Mouse (Mus musculus) lung, adult 2 months (tissue): Measurements from ENCODE around the gene Mrpl36. TPM values are rescaled to one million over a fixed set of nuclear protein-coding genes. Genes with fewer than 3 reads are reported as not detected.
A peak's percentile ranks its signal among the peaks of the same experiment; 100 is the strongest.

ENCODE experiments used
- DNase-seq: peaks from one replicate; pipeline ENCODE4 v3.0.0; 2022
- H3K4me1 ChIP-seq: fragments of 200-500 bp; 2 replicates; pipeline ENCODE4 v1.6.1; 2011; ENCODE audit warnings: low read length; ENCODE audit not compliant: control insufficient read depth, insufficient read depth
- H3K4me3 ChIP-seq: fragments of 200-500 bp; replicated peaks from 2 replicates; pipeline ENCODE3; 2011; ENCODE audit warnings: low read depth, mild to moderate bottlenecking, control low read depth, low read length; ENCODE audit errors: extremely low read depth
- CTCF ChIP-seq: fragments of 200-500 bp; IDR thresholded peaks from 2 replicates; pipeline ENCODE4 v1.5.1; 2011; ENCODE audit warnings: mild to moderate bottlenecking, low read length, control low read depth; ENCODE audit not compliant: insufficient read depth
- POLR2A ChIP-seq: fragments of 200-500 bp; IDR thresholded peaks from 2 replicates; pipeline ENCODE4 v1.6.1; 2011; ENCODE audit warnings: low read depth, mild to moderate bottlenecking, control low read depth, low read length, borderline replicate concordance; ENCODE audit errors: extremely low read depth
- WGBS: fragments of 180-500 bp; shearing (Covaris S2); methylation state at CpG from one replicate; pipeline ENCODE4 v1.1.7; 2018; 5-methylcytosine and 5-hydroxymethylcytosine counted together
- polyA plus RNA-seq: library from polyadenylated mRNA; depleted of rRNA; stranded (reverse); fragments of >200 nt; gene quantifications from 2 replicates; pipeline ENCODE4 v1.2.3, GENCODE M21; 2012; rRNA removed

The Mrpl36 gene
- polyA plus RNA-seq, result 79.2 and 81.6 TPM in 2 replicates

DNA sequence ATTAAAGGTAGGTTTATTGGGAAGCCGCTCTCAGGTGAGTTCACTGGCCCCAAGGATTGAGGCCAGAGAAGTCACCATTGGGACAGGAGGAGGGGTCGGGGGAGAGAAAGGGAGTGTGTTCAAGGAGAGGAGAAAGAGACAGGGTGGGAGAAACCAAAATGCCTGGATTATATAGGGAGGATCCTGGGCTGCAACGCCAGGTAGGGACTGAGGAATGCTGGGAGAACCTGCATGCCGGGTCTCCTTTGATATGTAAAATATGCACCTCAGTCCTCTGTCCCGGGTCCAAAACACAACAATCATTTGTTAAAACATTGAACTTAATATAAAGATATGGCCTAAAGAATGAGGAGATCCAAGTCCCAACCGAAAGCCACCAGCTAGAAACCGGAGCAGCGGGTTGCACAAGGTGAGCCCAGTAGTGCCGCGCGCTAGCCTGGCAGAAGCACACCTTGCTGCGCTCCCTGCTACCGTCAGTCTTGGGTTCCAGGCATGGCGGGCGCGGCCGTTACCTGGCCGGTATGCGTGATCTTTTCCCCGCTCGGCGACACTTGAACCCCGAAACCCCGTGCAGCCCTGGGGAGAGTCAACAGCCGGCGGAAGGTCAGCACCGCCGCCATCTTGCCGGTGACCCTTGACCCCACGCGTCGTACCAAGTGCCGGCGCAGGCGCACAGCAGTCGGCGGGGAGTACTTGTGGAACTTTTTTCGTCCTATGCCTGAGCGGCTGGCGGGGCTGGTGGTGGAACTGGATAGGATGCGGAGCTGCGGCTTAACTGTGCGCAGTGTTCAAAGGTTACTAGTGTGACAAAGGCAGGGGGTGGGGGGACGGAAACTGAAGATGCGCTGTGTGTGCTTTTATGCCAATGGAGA, at the start of gene Mrpl36, which contains the start of gene Ndufs6:
Gene Mrpl36 (plus strand): TSS at position 687 of the 872 bp plus-strand sequence.
Gene Ndufs6 (minus strand): TSS at position 716 of the 872 bp plus-strand sequence.
- Histone ChIP-seq H3K4me3 (peak within 1 kb of the TSS; percentile 65), H3K4me1 (peaks cover 12% of the 10 kb centered on the region)
- TF ChIP-seq POLR2A (peak; percentile 79; the same call in 1 of the 2 replicates), CTCF (no peak)
- 1% methylated on average over 45 of the region's 45 CpGs for WGBS
- peak; percentile 93 for DNase-seq

DNA sequence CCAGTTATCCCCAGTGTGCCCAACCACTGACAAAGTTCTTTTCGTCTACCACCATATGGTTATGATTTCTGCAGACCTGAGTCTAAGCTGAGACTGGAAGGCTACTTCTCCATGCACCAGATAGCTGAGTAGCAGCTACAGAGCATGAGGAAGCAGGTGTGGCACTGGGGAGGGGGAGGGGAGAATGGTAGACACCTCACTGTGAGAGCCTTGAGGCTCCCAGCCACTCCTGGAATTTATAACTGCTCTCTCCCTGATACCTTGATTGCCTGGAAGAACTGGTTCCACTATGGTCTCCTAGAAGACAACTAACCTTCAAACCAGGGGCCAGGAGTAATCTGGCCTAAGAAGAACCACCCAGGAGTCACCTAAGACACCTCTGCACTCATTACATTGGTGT, 49.1 kb upstream of the Mrpl36 start:
- WGBS, result 75% methylated on average over 1 of the region's 1 CpGs
- TF ChIP-seq CTCF (no peak), POLR2A (no peak)
- no peak overlapping the region for H3K4me3 ChIP-seq
- H3K4me1 ChIP-seq, result no peaks in the 10 kb centered on the region
- no peak for DNase-seq

DNA sequence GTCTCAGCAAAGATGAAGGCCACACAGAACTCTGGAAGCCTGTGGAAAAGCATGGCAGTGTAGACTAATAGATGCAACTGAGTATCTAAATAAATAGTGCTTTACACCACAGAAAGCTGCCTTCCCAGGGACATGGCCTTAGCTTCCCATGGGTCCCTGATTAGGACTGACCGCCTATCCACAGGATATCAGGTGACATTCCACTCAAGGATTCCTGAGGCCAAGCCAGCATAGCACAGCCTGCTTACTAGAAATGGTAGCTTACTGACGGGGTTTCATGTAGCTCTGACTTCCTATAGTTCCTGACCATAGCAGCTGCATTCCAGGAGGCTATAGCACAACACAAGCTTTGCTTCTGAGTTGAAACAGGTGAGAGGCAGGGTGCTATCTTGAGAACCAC, 45.9 kb upstream of the Mrpl36 start:
- 66% methylated on average over 2 of the region's 2 CpGs for WGBS
- DNase-seq, result no peak
- Histone ChIP-seq H3K4me1 (no peaks in the 10 kb centered on the region), H3K4me3 (no peak overlapping the region)
- no peak for TF ChIP-seq CTCF
- no peak for TF ChIP-seq POLR2A

DNA sequence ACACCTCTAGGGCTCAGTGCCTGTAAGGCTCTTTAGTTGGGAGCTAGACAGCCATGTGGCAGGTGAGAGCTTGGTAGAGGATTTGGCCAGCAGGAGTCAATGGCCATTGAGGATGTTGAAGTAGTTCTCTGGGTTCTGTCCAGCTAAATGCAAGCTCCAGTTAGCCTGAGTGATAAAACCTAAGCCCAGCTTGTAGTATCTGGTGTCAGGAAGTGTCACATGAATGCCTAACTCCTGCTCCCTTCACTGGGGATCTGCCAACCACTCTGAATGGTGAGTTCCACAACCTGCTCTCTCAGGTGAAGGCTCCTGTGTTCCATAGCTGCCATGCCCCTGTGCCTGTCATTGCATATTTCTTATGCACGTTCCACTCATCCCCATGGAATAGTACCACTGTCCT, 44.8 kb upstream of the Mrpl36 start:
- no peak for TF ChIP-seq CTCF
- no peak for TF ChIP-seq POLR2A
- H3K4me1 ChIP-seq, result no peaks in the 10 kb centered on the region
- 97% methylated on average over 1 of the region's 1 CpGs for WGBS
- DNase-seq, result no peak
- no peak overlapping the region for H3K4me3 ChIP-seq

DNA sequence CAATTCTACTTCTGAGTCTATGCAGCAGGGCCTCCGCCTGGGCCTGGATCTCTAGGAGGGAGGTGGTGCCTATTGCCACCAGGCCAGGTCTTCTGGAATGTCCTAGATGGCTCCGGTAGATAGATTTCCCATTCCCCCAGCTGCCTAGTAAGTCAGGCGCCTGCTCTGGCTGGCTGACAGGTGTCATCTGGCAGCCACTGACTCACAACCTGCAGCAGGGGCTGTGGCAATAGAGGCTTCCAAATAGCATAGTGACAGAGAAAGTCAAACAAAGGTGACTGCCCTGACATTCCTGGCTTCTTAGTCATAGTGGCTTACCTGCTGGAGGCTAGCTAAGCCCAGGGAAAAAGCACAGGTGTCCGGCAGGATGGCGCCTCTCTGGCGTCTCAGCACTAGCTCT, 38.1 kb upstream of the Mrpl36 start:
- WGBS, result 64% methylated on average over 6 of the region's 6 CpGs
- H3K4me3 ChIP-seq, result no peak overlapping the region
- DNase-seq, result no peak
- TF ChIP-seq POLR2A, result no peak
- no peak for TF ChIP-seq CTCF
- H3K4me1 ChIP-seq, result no peaks in the 10 kb centered on the region

DNA sequence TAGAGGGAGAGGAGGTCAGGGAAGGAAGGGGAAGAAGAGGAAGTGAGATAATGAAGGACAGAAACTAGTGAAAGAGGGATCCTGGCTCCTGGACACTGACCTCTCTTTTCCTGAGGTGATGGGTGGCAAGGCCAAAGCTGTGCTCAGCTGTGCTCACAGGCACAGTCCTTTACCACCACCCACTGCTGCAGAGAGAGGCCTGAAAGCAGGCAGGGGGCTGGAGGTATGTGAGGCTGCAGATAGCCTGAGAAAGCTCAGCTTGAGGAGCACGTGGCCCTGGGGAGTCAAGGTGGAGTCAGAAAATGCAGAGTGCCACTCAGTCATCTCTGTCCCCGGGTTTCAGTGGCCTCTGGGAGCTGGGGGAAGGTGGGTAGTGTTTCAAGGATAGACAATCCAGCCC, 37.2 kb upstream of the Mrpl36 start:
- WGBS, result 17% methylated on average over 2 of the region's 2 CpGs
- DNase-seq, result no peak
- TF ChIP-seq POLR2A, result no peak
- no peak for TF ChIP-seq CTCF
- Histone ChIP-seq H3K4me3 (no peak overlapping the region), H3K4me1 (no peaks in the 10 kb centered on the region)

DNA sequence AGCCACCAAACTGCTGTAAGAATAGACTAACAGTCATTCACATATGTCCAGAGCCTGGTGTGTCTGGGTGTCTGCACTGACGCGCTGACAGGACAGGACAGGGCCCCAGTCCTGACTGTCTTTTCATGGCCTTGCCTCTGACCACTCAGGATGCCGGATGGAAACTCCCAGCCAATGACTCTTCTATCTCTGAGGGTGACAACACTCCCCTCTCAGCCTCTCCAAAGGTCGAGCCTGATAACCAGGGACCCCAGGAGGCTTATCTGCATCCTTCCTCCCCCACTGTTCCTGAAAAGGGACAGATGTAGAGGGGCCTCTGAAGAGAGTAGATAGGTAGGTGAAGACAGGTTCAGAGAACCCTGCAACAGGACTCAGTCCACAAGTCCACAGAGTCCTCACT, 29.6 kb upstream of the Mrpl36 start:
- 53% methylated on average over 4 of the region's 4 CpGs for WGBS
- no peaks in the 10 kb centered on the region for H3K4me1 ChIP-seq
- TF ChIP-seq POLR2A (no peak), CTCF (no peak)
- no peak overlapping the region for H3K4me3 ChIP-seq
- no peak for DNase-seq

DNA sequence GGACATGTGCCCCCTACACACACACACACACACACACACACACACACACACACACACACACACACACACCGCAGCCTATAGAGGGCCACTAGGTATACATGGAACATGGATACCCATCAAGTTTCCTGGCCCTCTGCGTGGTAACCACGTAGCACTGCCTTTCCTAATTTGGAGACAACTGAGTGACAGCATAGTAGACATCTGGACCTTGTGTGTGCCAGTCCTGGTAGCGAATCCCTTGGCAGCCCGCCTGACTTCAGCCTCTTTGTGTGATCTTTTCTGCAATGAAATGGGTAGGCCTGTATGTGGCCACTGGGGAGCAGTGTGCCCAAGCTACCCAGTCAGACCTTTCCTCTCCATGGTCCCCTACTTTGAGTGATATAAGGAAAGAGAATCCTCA, 29.0 kb upstream of the Mrpl36 start:
- TF ChIP-seq POLR2A (no peak), CTCF (no peak)
- no peak for DNase-seq
- H3K4me3 ChIP-seq, result no peak overlapping the region
- no peaks in the 10 kb centered on the region for H3K4me1 ChIP-seq
- WGBS, result 82% methylated on average over 5 of the region's 5 CpGs

DNA sequence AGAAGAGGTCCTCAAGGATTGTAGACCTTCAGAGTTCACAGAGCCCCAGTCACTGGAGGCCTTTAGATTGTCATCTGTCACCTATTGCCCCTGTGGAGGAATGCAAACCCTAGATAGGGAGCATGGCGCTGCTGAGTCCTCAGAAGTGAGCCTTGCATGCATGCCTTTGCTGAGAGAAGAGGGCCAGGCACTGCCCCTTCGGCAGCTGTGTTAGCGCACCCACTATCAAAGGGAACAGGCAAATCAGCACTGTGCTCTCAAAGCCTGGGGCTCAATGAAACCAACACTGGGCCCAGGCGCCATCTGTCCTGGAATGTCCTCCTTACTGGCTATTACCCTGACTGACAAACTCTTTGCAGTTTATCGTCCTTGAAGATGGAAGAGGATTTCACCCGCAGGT, 23.6 kb upstream of the Mrpl36 start:
- TF ChIP-seq POLR2A, result no peak
- no peak for TF ChIP-seq CTCF
- 61% methylated on average over 6 of the region's 6 CpGs for WGBS
- Histone ChIP-seq H3K4me1 (no peaks in the 10 kb centered on the region), H3K4me3 (no peak overlapping the region)
- DNase-seq, result no peak

DNA sequence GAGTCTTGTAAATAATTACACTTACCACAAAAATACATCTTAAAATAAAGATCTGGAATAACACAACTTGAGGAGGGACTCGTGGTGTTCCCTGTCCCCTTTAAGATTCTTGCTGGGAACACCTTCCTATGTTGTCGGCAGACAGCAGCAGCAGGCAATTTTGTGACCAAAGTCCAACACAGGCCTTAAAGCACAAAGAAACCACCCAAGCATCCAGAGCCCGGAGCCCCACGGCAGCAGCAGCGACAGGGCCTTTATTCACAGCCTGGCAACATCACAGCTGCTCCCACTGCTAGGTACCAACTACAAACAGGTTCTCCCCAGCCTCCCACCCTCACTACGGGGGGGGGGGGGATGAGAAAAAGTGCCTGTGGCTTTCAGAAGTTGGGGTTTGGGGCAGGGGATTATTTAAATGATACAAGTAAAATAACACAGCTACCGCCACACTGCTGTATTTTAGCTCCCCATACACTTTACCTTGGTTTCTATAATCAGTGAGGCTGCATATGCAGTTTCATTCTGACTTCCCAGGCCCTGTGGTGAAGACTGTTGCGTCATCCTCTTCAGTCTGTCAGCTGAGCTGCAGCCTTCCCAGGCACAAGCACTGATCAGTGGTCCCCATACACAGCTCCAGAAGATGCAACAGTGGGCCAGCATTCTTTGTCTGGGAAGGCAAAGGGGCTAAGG, 22.8 kb upstream of the Mrpl36 start:
- 58% methylated on average over 8 of the region's 8 CpGs for WGBS
- DNase-seq, result no peak
- H3K4me1 ChIP-seq, result no peaks in the 10 kb centered on the region
- no peak for TF ChIP-seq CTCF
- no peak for TF ChIP-seq POLR2A
- H3K4me3 ChIP-seq, result no peak overlapping the region
